Mouse (Mus musculus): ENCODE measurements around the gene Atg5.

DNA sequence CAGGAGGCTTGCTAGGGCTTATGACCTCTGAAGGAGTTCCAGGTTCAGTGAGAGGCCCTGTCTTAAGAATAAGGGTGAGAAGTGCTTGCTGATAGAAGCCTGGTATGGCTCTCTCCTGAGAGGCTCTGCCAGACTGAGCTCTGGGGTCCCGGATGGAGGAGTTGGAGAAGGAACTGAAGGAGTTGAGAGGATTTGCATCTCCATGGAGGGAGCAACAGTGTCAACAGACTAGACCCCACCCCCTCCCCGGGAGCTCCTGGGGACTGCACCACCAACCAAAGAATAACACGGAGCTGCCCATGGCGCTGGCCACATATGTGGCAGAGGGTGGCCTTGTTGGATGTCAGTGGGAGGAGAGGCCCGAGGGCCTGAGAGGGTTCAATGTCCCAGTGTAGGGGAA is 47.1 kb downstream of the Atg5 start:
- TF ChIP-seq CTCF (IDR thresholded peaks at IDR 0.05; ENCODE audit: low read depth, low read length), result no peak
- TF ChIP-seq POLR2A (IDR thresholded peaks at IDR 0.05; ENCODE audit: insufficient read depth, low read length), result no peak

Data from ES-Bruce4 (cell line).